Mouse (Mus musculus): ENCODE measurements around the gene Fgf22. TPM values are rescaled to one million over a fixed set of nuclear protein-coding genes. Genes with fewer than 3 reads are reported as not detected.

Fgf22 gene
- total RNA-seq, 1 experiment = 1.5 TPM

- H3K36me3 ChIP-seq (ENCODE audit: control insufficient read depth, insufficient read depth, low read length, poor library complexity, severe bottlenecking) = peaks cover 68% of the 10 kb centered on the region
- H3K27ac ChIP-seq (ENCODE audit: insufficient read depth, low read depth, low read length, poor library complexity, severe bottlenecking) = no peak overlapping the region
- in situ Hi-C loops (cut with MboI; ENCODE audit: low sequenced_read_pairs in 2 of 2, unreplicated experiment in 2 of 2) = no loop called here
- no peaks in the 10 kb centered on the region for H3K4me1 ChIP-seq (ENCODE audit: control insufficient read depth in 2 of 2, insufficient read depth in 2 of 2, low read length in 2 of 2, poor library complexity in 1 of 2)
- H3K9ac ChIP-seq (ENCODE audit: insufficient read depth, low read depth, low read length, poor library complexity, severe bottlenecking) = no peak overlapping the region
- H3K9me3 ChIP-seq (ENCODE audit: control insufficient read depth, insufficient read depth, low read depth, low read length) = peaks cover 27% of the 10 kb centered on the region; the same call in 1 of the 2 replicates
- TF ChIP-seq ZNF384 (IDR thresholded peaks at IDR 0.05; ENCODE audit: low read depth, low read length) (no peak), HCFC1 (IDR thresholded peaks at IDR 0.05; ENCODE audit: borderline replicate concordance, insufficient read depth, low read length) (no peak), MAFK (IDR thresholded peaks at IDR 0.05; ENCODE audit: insufficient read depth, low read depth, low read length) (no peak), CHD2 (IDR thresholded peaks at IDR 0.05; ENCODE audit: low read depth, low read length) (no peak), ZC3H11A (IDR thresholded peaks at IDR 0.05; ENCODE audit: borderline replicate concordance, low read depth, low read length) (no peak)
- no peak overlapping the region for H3K4me3 ChIP-seq (ENCODE audit: insufficient read depth in 1 of 2, low read depth in 1 of 2, low read length in 2 of 2, poor library complexity in 1 of 2, severe bottlenecking in 1 of 2)
- DNase-seq (ENCODE audit: low read depth, low spot score) = no peak
Measured at GRCm38 (mm10) chr10:79738259-79738658, 16.6 kb upstream of the Fgf22 start.

- H3K9me3 ChIP-seq (ENCODE audit: control insufficient read depth, insufficient read depth, low read depth, low read length) = peaks cover 27% of the 10 kb centered on the region; the same call in 1 of the 2 replicates
Measured at GRCm38 (mm10) chr10:79739234-79739633, 15.6 kb upstream of the Fgf22 start.

GRCm38 (mm10) chr10:79740863-79741262 is 14.0 kb upstream of the Fgf22 start:
- H3K4me3 ChIP-seq (ENCODE audit: insufficient read depth in 1 of 2, low read depth in 1 of 2, low read length in 2 of 2, poor library complexity in 1 of 2, severe bottlenecking in 1 of 2) = no peak overlapping the region
- TF ChIP-seq ZC3H11A (IDR thresholded peaks at IDR 0.05; ENCODE audit: borderline replicate concordance, low read depth, low read length) (no peak), HCFC1 (IDR thresholded peaks at IDR 0.05; ENCODE audit: borderline replicate concordance, insufficient read depth, low read length) (no peak), CHD2 (IDR thresholded peaks at IDR 0.05; ENCODE audit: low read depth, low read length) (no peak), ZNF384 (IDR thresholded peaks at IDR 0.05; ENCODE audit: low read depth, low read length) (no peak), MAFK (IDR thresholded peaks at IDR 0.05; ENCODE audit: insufficient read depth, low read depth, low read length) (no peak)
- H3K9me3 ChIP-seq (ENCODE audit: control insufficient read depth, insufficient read depth, low read depth, low read length) = peaks cover 27% of the 10 kb centered on the region; the same call in 1 of the 2 replicates
- H3K36me3 ChIP-seq (ENCODE audit: control insufficient read depth, insufficient read depth, low read length, poor library complexity, severe bottlenecking) = peaks cover 74% of the 10 kb centered on the region
- no peak overlapping the region for H3K27ac ChIP-seq (ENCODE audit: insufficient read depth, low read depth, low read length, poor library complexity, severe bottlenecking)
- DNase-seq (ENCODE audit: low read depth, low spot score) = no peak
- in situ Hi-C loops (cut with MboI; ENCODE audit: low sequenced_read_pairs in 2 of 2, unreplicated experiment in 2 of 2) = no loop called here
- H3K4me1 ChIP-seq (ENCODE audit: control insufficient read depth in 2 of 2, insufficient read depth in 2 of 2, low read length in 2 of 2, poor library complexity in 1 of 2) = peaks cover 0 to 2% of the 10 kb centered on the region in 2 experiments; a peak in 1 of 4 replicates
- H3K9ac ChIP-seq (ENCODE audit: insufficient read depth, low read depth, low read length, poor library complexity, severe bottlenecking) = no peak overlapping the region

More at GRCm38 (mm10) chr10:79739234-79739633, 15.6 kb upstream of the Fgf22 start:
- Histone ChIP-seq H3K4me1 (ENCODE audit: control insufficient read depth in 2 of 2, insufficient read depth in 2 of 2, low read length in 2 of 2, poor library complexity in 1 of 2) (no peaks in the 10 kb centered on the region), H3K9ac (ENCODE audit: insufficient read depth, low read depth, low read length, poor library complexity, severe bottlenecking) (no peak overlapping the region), H3K27ac (ENCODE audit: insufficient read depth, low read depth, low read length, poor library complexity, severe bottlenecking) (no peak overlapping the region), H3K4me3 (ENCODE audit: insufficient read depth in 1 of 2, low read depth in 1 of 2, low read length in 2 of 2, poor library complexity in 1 of 2, severe bottlenecking in 1 of 2) (no peak overlapping the region), H3K36me3 (ENCODE audit: control insufficient read depth, insufficient read depth, low read length, poor library complexity, severe bottlenecking) (peaks cover 73% of the 10 kb centered on the region)
- in situ Hi-C loops (cut with MboI; ENCODE audit: low sequenced_read_pairs in 2 of 2, unreplicated experiment in 2 of 2) = no loop called here
- no peak for TF ChIP-seq ZNF384 (IDR thresholded peaks at IDR 0.05; ENCODE audit: low read depth, low read length)
- no peak for TF ChIP-seq MAFK (IDR thresholded peaks at IDR 0.05; ENCODE audit: insufficient read depth, low read depth, low read length)
- TF ChIP-seq CHD2 (IDR thresholded peaks at IDR 0.05; ENCODE audit: low read depth, low read length) = no peak
- TF ChIP-seq HCFC1 (IDR thresholded peaks at IDR 0.05; ENCODE audit: borderline replicate concordance, insufficient read depth, low read length) = no peak
- no peak for TF ChIP-seq ZC3H11A (IDR thresholded peaks at IDR 0.05; ENCODE audit: borderline replicate concordance, low read depth, low read length)
- no peak for DNase-seq (ENCODE audit: low read depth, low spot score)

GRCm38 (mm10) chr10:79743161-79743560 is 11.7 kb upstream of the Fgf22 start:
- DNase-seq (ENCODE audit: low read depth, low spot score) = no peak
- H3K9ac ChIP-seq (ENCODE audit: insufficient read depth, low read depth, low read length, poor library complexity, severe bottlenecking) = no peak overlapping the region
- in situ Hi-C loops (cut with MboI; ENCODE audit: low sequenced_read_pairs in 2 of 2, unreplicated experiment in 2 of 2) = no loop called here
- peaks cover 21% of the 10 kb centered on the region; the same call in 1 of the 2 replicates for H3K9me3 ChIP-seq (ENCODE audit: control insufficient read depth, insufficient read depth, low read depth, low read length)
- H3K4me1 ChIP-seq (ENCODE audit: control insufficient read depth in 2 of 2, insufficient read depth in 2 of 2, low read length in 2 of 2, poor library complexity in 1 of 2) = peaks cover 0 to 3% of the 10 kb centered on the region in 2 experiments; a peak in 2 of 4 replicates
- H3K27ac ChIP-seq (ENCODE audit: insufficient read depth, low read depth, low read length, poor library complexity, severe bottlenecking) = no peak overlapping the region
- peaks cover 53% of the 10 kb centered on the region for H3K36me3 ChIP-seq (ENCODE audit: control insufficient read depth, insufficient read depth, low read length, poor library complexity, severe bottlenecking)
- no peak for TF ChIP-seq ZC3H11A (IDR thresholded peaks at IDR 0.05; ENCODE audit: borderline replicate concordance, low read depth, low read length)
- TF ChIP-seq MAFK (IDR thresholded peaks at IDR 0.05; ENCODE audit: insufficient read depth, low read depth, low read length) = no peak
- no peak for TF ChIP-seq CHD2 (IDR thresholded peaks at IDR 0.05; ENCODE audit: low read depth, low read length)
- no peak for TF ChIP-seq HCFC1 (IDR thresholded peaks at IDR 0.05; ENCODE audit: borderline replicate concordance, insufficient read depth, low read length)
- TF ChIP-seq ZNF384 (IDR thresholded peaks at IDR 0.05; ENCODE audit: low read depth, low read length) = no peak
- H3K4me3 ChIP-seq (ENCODE audit: insufficient read depth in 1 of 2, low read depth in 1 of 2, low read length in 2 of 2, poor library complexity in 1 of 2, severe bottlenecking in 1 of 2) = no peak overlapping the region
